Mouse (Mus musculus) heart, embryonic 11.5 days (tissue): ENCODE data around the gene Tanc1. TPM values are rescaled to one million over a fixed set of nuclear protein-coding genes. Genes with fewer than 3 reads are reported as not detected.

Experiments
- ATAC-seq: fragments of 200-750 bp; cut with Nextera tagmentation; replicated peaks from 2 replicates; pipeline ENCODE4 v1.8.0; 2017; ENCODE audit warnings: moderate library complexity; ENCODE audit not compliant: insufficient number of reproducible peaks, low FRiP score, low TSS enrichment
- H3K27ac ChIP-seq: fragments of 300-500 bp; sonication (generic); 2 replicates; pipeline ENCODE4 v1.5.1; 2014; ENCODE audit warnings: mild to moderate bottlenecking, low read depth, low read length
- H3K27me3 ChIP-seq: fragments of 300-500 bp; sonication (generic); 2 replicates; pipeline ENCODE4 v1.6.1; 2014; ENCODE audit warnings: mild to moderate bottlenecking, low read length, mixed read lengths; ENCODE audit not compliant: control insufficient read depth, insufficient read depth
- H3K36me3 ChIP-seq: fragments of 300-500 bp; sonication (generic); 2 replicates; pipeline ENCODE4 v1.6.1; 2014; ENCODE audit warnings: mild to moderate bottlenecking, low read length, moderate library complexity, mixed read lengths; ENCODE audit not compliant: control insufficient read depth, insufficient read depth
- H3K4me1 ChIP-seq: fragments of 300-500 bp; sonication (generic); 2 replicates; pipeline ENCODE4 v1.6.1; 2014; ENCODE audit warnings: low read length; ENCODE audit not compliant: control insufficient read depth, insufficient read depth
- H3K4me2 ChIP-seq: fragments of 300-500 bp; sonication (generic); 2 replicates; pipeline ENCODE4 v1.6.1; 2014; ENCODE audit warnings: mild to moderate bottlenecking, moderate library complexity
- H3K4me3 ChIP-seq: fragments of 300-500 bp; sonication (generic); 2 replicates; pipeline ENCODE4 v1.5.1; 2014; ENCODE audit warnings: low read depth, low read length
- H3K9ac ChIP-seq: fragments of 300-500 bp; sonication (generic); 2 replicates; pipeline ENCODE4 v1.6.1; 2014; ENCODE audit warnings: mild to moderate bottlenecking, low read depth, low read length, moderate library complexity
- H3K9me3 ChIP-seq: fragments of 300-500 bp; sonication (generic); replicated peaks from 2 replicates; pipeline ENCODE4 v1.6.1; 2016; ENCODE audit warnings: low read length; ENCODE audit not compliant: control insufficient read depth
- WGBS: fragments of 180-500 bp; shearing (Covaris S2); extraction: QIAGEN DNeasy Blood & Tissue Kit; methylation state at CpG from one replicate; pipeline ENCODE4 v1.1.7; 2014; ENCODE audit not compliant: insufficient replicate concordance; 5-methylcytosine and 5-hydroxymethylcytosine counted together
- polyA plus RNA-seq: library from polyadenylated mRNA; unstranded; fragments of >200 nt; fragmentation: Nextera tagmentation; extraction: Ambion mirVana; gene quantifications from 2 replicates; pipeline ENCODE4 v1.2.1, GENCODE M21; 2014

Gene Tanc1
- polyA plus RNA-seq, 1 experiment from 2014 or later: 26.0 TPM

GRCm38 (mm10) chr2:59830151-59830550, 218.3 kb downstream of the Tanc1 start:
- Histone ChIP-seq H3K4me1 (peaks cover 71% of the 10 kb centered on the region), H3K9me3 (no peaks in the 10 kb centered on the region), H3K36me3 (peaks cover 3% of the 10 kb centered on the region), H3K9ac (peak overlapping the region; percentile 56; the same call in 1 of the 2 replicates), H3K4me3 (no peak overlapping the region), H3K4me2 (no peak overlapping the region; the same call in 1 of the 2 replicates), H3K27me3 (no peaks in the 10 kb centered on the region), H3K27ac (peak overlapping the region; percentile 96)
- ATAC-seq: no peak; the same call in 1 of the 2 replicates
- WGBS: 20% methylated on average over 9 of the region's 9 CpGs

GRCm38 (mm10) chr2:59830940-59831339, 219.1 kb downstream of the Tanc1 start:
- Histone ChIP-seq H3K27me3 (no peaks in the 10 kb centered on the region), H3K27ac (peak overlapping the region; percentile 96), H3K9ac (0 out of 2 replicates have a peak overlapping the region, but pooled peaks have one; percentile 56), H3K4me2 (no peak overlapping the region), H3K4me3 (no peak overlapping the region), H3K4me1 (peaks cover 67% of the 10 kb centered on the region), H3K9me3 (no peaks in the 10 kb centered on the region), H3K36me3 (peaks cover 11% of the 10 kb centered on the region)
- WGBS: 62% methylated on average over 5 of the region's 5 CpGs
- no peak; the same call in 1 of the 2 replicates for ATAC-seq

GRCm38 (mm10) chr2:59831831-59832230, 220.0 kb downstream of the Tanc1 start:
- no peak for ATAC-seq
- Histone ChIP-seq H3K27ac (no peak overlapping the region), H3K9ac (no peak overlapping the region), H3K9me3 (no peaks in the 10 kb centered on the region), H3K27me3 (no peaks in the 10 kb centered on the region), H3K4me2 (no peak overlapping the region), H3K4me1 (peaks cover 67% of the 10 kb centered on the region), H3K4me3 (no peak overlapping the region), H3K36me3 (peaks cover 13% of the 10 kb centered on the region)
- 77% methylated on average over 7 of the region's 7 CpGs for WGBS

- H3K27me3 ChIP-seq: no peaks in the 10 kb centered on the region
- H3K36me3 ChIP-seq: peaks cover 44% of the 10 kb centered on the region
- no peak overlapping the region for H3K4me3 ChIP-seq
- ATAC-seq: no peak
- no peak overlapping the region for H3K27ac ChIP-seq
- 75% methylated on average over 8 of the region's 8 CpGs for WGBS
- H3K9me3 ChIP-seq: no peaks in the 10 kb centered on the region
- no peak overlapping the region for H3K4me2 ChIP-seq
- H3K4me1 ChIP-seq: peaks cover 23% of the 10 kb centered on the region
- H3K9ac ChIP-seq: no peak overlapping the region
Measured at GRCm38 (mm10) chr2:59838825-59839224, 227.0 kb downstream of the Tanc1 start.

- Histone ChIP-seq H3K27me3 (no peaks in the 10 kb centered on the region), H3K4me1 (peaks cover 16% of the 10 kb centered on the region), H3K9me3 (no peaks in the 10 kb centered on the region), H3K9ac (no peak overlapping the region), H3K27ac (no peak overlapping the region), H3K4me3 (no peak overlapping the region), H3K36me3 (peaks cover 46% of the 10 kb centered on the region), H3K4me2 (no peak overlapping the region)
- WGBS: 87% methylated on average over 2 of the region's 2 CpGs
- no peak for ATAC-seq
Measured at GRCm38 (mm10) chr2:59839755-59840154, 227.9 kb downstream of the Tanc1 start.

- peaks cover 42% of the 10 kb centered on the region for H3K36me3 ChIP-seq
- no peak overlapping the region for H3K9ac ChIP-seq
Measured at GRCm38 (mm10) chr2:59840191-59840590, 228.3 kb downstream of the Tanc1 start.

GRCm38 (mm10) chr2:59841189-59841939, 229.5 kb downstream of the Tanc1 start:
- Histone ChIP-seq H3K9ac (peak overlapping the region; percentile 16; the same call in 1 of the 2 replicates), H3K4me3 (no peak overlapping the region), H3K36me3 (peaks cover 34% of the 10 kb centered on the region), H3K27me3 (no peaks in the 10 kb centered on the region), H3K4me2 (no peak overlapping the region), H3K4me1 (peaks cover 16% of the 10 kb centered on the region), H3K9me3 (no peaks in the 10 kb centered on the region), H3K27ac (0 out of 2 replicates have a peak overlapping the region, but pooled peaks have one; percentile 22)
- ATAC-seq: peak; percentile 70
- WGBS: 61% methylated on average over 10 of the region's 12 CpGs

More at GRCm38 (mm10) chr2:59840191-59840590, 228.3 kb downstream of the Tanc1 start:
- Histone ChIP-seq H3K4me3 (no peak overlapping the region), H3K9me3 (no peaks in the 10 kb centered on the region), H3K27me3 (no peaks in the 10 kb centered on the region), H3K27ac (no peak overlapping the region), H3K4me1 (peaks cover 16% of the 10 kb centered on the region), H3K4me2 (no peak overlapping the region)
- WGBS: 78% methylated on average over 4 of the region's 4 CpGs
- ATAC-seq: no peak

- H3K27me3 ChIP-seq: no peaks in the 10 kb centered on the region
- WGBS: 77% methylated on average over 11 of the region's 11 CpGs
- no peak overlapping the region for H3K4me2 ChIP-seq
- no peak for ATAC-seq
- peaks cover 16% of the 10 kb centered on the region for H3K4me1 ChIP-seq
- H3K4me3 ChIP-seq: no peak overlapping the region
- H3K9ac ChIP-seq: peak overlapping the region; percentile 16; the same call in 1 of the 2 replicates
- H3K9me3 ChIP-seq: no peaks in the 10 kb centered on the region
- H3K36me3 ChIP-seq: peaks cover 34% of the 10 kb centered on the region
- 0 out of 2 replicates have a peak overlapping the region, but pooled peaks have one; percentile 15 for H3K27ac ChIP-seq
Measured at GRCm38 (mm10) chr2:59841944-59842343, 230.1 kb downstream of the Tanc1 start.
